Mouse (Mus musculus) hindbrain, embryonic 16.5 days (tissue): ENCODE data around the gene Zbtb3. TPM values are rescaled to one million over a fixed set of nuclear protein-coding genes. Genes with fewer than 3 reads are reported as not detected.

Experiments
- ATAC-seq: fragments of 200-750 bp; cut with Nextera tagmentation; 2 replicates; pipeline ENCODE4 v1.8.0; 2017; ENCODE audit warnings: moderate TSS enrichment, moderate library complexity
- H3K27ac ChIP-seq: fragments of 300-500 bp; sonication (generic); 2 replicates; pipeline ENCODE4 v1.5.1; 2014; ENCODE audit warnings: low read depth, mild to moderate bottlenecking, control low read depth, low read length, moderate library complexity
- H3K27me3 ChIP-seq: fragments of 300-500 bp; sonication (generic); replicated peaks from 2 replicates; pipeline ENCODE4 v1.6.1; 2014; ENCODE audit warnings: low read length; ENCODE audit not compliant: control insufficient read depth, insufficient read depth
- H3K36me3 ChIP-seq: fragments of 300-500 bp; sonication (generic); 2 replicates; pipeline ENCODE4 v1.6.1; 2014; ENCODE audit warnings: mild to moderate bottlenecking, low read length, moderate library complexity, mixed read lengths; ENCODE audit not compliant: control insufficient read depth, insufficient read depth
- H3K4me1 ChIP-seq: fragments of 300-500 bp; sonication (generic); 2 replicates; pipeline ENCODE4 v1.6.1; 2014; ENCODE audit warnings: low read depth, low read length; ENCODE audit not compliant: control insufficient read depth, insufficient read depth
- H3K4me2 ChIP-seq: fragments of 300-500 bp; sonication (generic); 2 replicates; pipeline ENCODE4 v1.6.1; 2014; ENCODE audit warnings: mild to moderate bottlenecking, low read length, control low read depth, moderate library complexity
- H3K4me3 ChIP-seq: fragments of 300-500 bp; sonication (generic); 2 replicates; pipeline ENCODE4 v1.5.1; 2014; ENCODE audit warnings: mild to moderate bottlenecking, low read length, control low read depth, moderate library complexity
- H3K9ac ChIP-seq: fragments of 300-500 bp; sonication (generic); 2 replicates; pipeline ENCODE4 v1.6.1; 2014; ENCODE audit warnings: low read depth, mild to moderate bottlenecking, control low read depth, low read length, moderate library complexity
- H3K9me3 ChIP-seq: fragments of 300-500 bp; sonication (generic); 2 replicates; pipeline ENCODE4 v1.6.1; 2014; ENCODE audit warnings: mild to moderate bottlenecking, low read length, moderate library complexity; ENCODE audit not compliant: control insufficient read depth
- WGBS: fragments of 180-500 bp; shearing (Covaris S2); extraction: QIAGEN DNeasy Blood & Tissue Kit; methylation state at CpG from one replicate; pipeline ENCODE4 v1.1.7; 2014; 5-methylcytosine and 5-hydroxymethylcytosine counted together
- polyA plus RNA-seq: library from polyadenylated mRNA; unstranded; fragments of >200 nt; fragmentation: Nextera tagmentation; extraction: Ambion mirVana; gene quantifications from 2 replicates; pipeline ENCODE4 v1.2.1, GENCODE M21; 2015

Zbtb3 gene
- 8.0 and 8.1 TPM in 2 replicates for polyA plus RNA-seq

- H3K9me3 ChIP-seq: no peaks in the 10 kb centered on the region
- peaks cover 20% of the 10 kb centered on the region for H3K4me1 ChIP-seq
- H3K9ac ChIP-seq: peak within 1 kb of the TSS; percentile 69
- H3K27me3 ChIP-seq: no peaks in the 10 kb centered on the region
- peak within 1 kb of the TSS; percentile 64 for H3K4me3 ChIP-seq
- 0% methylated on average over 30 of the region's 30 CpGs for WGBS
- H3K27ac ChIP-seq: peak within 1 kb of the TSS; percentile 90
- peak; percentile 98 for ATAC-seq
- peaks cover 10% of the 10 kb centered on the region; the same call in 1 of the 2 replicates for H3K36me3 ChIP-seq
- peak within 1 kb of the TSS; percentile 84 for H3K4me2 ChIP-seq
These were observed at the start of gene Zbtb3 for GRCm38 (mm10) chr19:8802130-8802821. Gene Zbtb3, plus strand, starts transcription at chr19:8802555.

GRCm38 (mm10) chr19:8755652-8756051 lies 46.7 kb upstream of the Zbtb3 start:
- H3K4me1 ChIP-seq: peaks cover 21% of the 10 kb centered on the region
- 75% methylated on average over 3 of the region's 3 CpGs for WGBS

GRCm38 (mm10) chr19:8756635-8757387 lies 45.5 kb upstream of the Zbtb3 start, which contains the start of gene Nxf1:
Gene Nxf1, plus strand, starts transcription at chr19:8757073.
- peaks cover 12% of the 10 kb centered on the region for H3K36me3 ChIP-seq
- no peaks in the 10 kb centered on the region for H3K27me3 ChIP-seq
- peak; percentile 95 for ATAC-seq
- H3K27ac ChIP-seq: peak within 1 kb of the TSS; percentile 86
- WGBS: under 1% methylated on average over 75 of the region's 75 CpGs
- peaks cover 21% of the 10 kb centered on the region for H3K4me1 ChIP-seq
- no peaks in the 10 kb centered on the region for H3K9me3 ChIP-seq
- H3K4me3 ChIP-seq: peak within 1 kb of the TSS; percentile 86
- peak within 1 kb of the TSS; percentile 72 for H3K4me2 ChIP-seq
- H3K9ac ChIP-seq: peak within 1 kb of the TSS; percentile 99

More at GRCm38 (mm10) chr19:8755652-8756051, 46.7 kb upstream of the Zbtb3 start:
- H3K9me3 ChIP-seq: no peaks in the 10 kb centered on the region
- H3K36me3 ChIP-seq: peaks cover 20% of the 10 kb centered on the region
- H3K4me2 ChIP-seq: peak overlapping the region; percentile 72
- H3K27ac ChIP-seq: no peak overlapping the region
- no peak for ATAC-seq
- no peak overlapping the region for H3K9ac ChIP-seq
- H3K4me3 ChIP-seq: no peak overlapping the region
- no peaks in the 10 kb centered on the region for H3K27me3 ChIP-seq

DNA sequence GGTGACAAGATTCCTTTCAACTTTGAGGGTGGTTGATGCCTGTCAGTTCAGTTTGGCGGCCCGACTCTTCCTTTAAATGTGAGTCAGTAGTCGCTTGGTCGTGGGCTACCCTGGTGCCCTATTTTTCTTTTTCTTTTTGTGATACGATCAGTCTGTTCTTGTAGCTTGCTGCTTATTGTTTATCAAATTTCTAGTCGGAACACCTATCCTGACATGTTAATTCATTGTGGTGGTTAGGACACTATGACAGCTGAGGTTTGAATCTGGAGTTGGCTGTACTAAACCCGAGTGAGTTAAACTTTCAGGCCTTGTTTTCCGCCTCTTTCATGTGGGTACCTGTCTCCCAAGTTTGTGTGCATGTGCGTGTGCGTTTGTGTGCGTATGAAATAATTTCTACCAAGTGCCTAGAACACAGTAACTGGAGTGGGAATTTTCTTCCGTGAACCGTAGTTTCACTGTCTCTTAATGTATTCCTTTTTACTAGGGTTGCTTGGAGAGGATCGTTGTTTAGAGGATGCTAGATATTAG lies 44.8 kb upstream of the Zbtb3 start:
- Histone ChIP-seq H3K4me1 (peaks cover 21% of the 10 kb centered on the region), H3K9ac (peak overlapping the region; percentile 99), H3K27me3 (no peaks in the 10 kb centered on the region), H3K4me2 (peak overlapping the region; percentile 72), H3K4me3 (peak overlapping the region; percentile 86), H3K9me3 (no peaks in the 10 kb centered on the region), H3K27ac (peak overlapping the region; percentile 85), H3K36me3 (peaks cover 9% of the 10 kb centered on the region)
- ATAC-seq: no peak
- WGBS: 5% methylated on average over 14 of the region's 14 CpGs

GRCm38 (mm10) chr19:8758899-8759298 lies 43.5 kb upstream of the Zbtb3 start:
- Histone ChIP-seq H3K4me3 (no peak overlapping the region), H3K27me3 (no peaks in the 10 kb centered on the region), H3K4me1 (peaks cover 21% of the 10 kb centered on the region), H3K9me3 (no peaks in the 10 kb centered on the region), H3K27ac (no peak overlapping the region), H3K4me2 (no peak overlapping the region), H3K36me3 (peaks cover 10% of the 10 kb centered on the region), H3K9ac (no peak overlapping the region)
- ATAC-seq: no peak
- whole genome bisulfite sequencing: 90% methylated on average over 2 of the region's 2 CpGs

- ATAC-seq: no peak
- Histone ChIP-seq H3K9me3 (no peaks in the 10 kb centered on the region), H3K4me2 (no peak overlapping the region), H3K27me3 (no peaks in the 10 kb centered on the region), H3K27ac (no peak overlapping the region), H3K4me1 (peaks cover 18% of the 10 kb centered on the region), H3K9ac (no peak overlapping the region), H3K36me3 (peaks cover 21% of the 10 kb centered on the region), H3K4me3 (no peak overlapping the region)
- WGBS: 91% methylated on average over 2 of the region's 2 CpGs
These were observed 41.6 kb upstream of the Zbtb3 start for GRCm38 (mm10) chr19:8760757-8761156.

DNA sequence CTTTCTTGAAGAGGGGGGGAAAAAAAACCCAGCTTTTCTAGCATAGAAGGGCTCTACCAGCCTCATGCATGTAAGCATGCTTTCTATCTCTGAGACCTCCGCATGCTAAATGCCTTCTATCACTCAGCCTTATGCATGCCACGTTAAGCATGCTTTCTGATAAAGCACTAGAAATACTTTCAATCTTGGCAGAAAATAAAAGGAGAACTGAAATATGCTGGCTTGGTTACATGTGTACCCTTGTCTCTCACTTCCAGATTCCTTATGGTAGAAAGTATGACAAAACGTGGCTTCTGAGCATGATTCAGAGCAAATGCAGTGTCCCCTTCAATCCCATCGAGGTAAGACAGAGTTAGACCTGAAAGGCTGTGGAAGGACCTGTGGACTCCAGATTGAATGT lies 39.1 kb upstream of the Zbtb3 start:
- WGBS: 95% methylated on average over 4 of the region's 4 CpGs
- Histone ChIP-seq H3K9me3 (no peaks in the 10 kb centered on the region), H3K27me3 (no peaks in the 10 kb centered on the region), H3K27ac (no peak overlapping the region), H3K36me3 (peaks cover 45% of the 10 kb centered on the region), H3K4me1 (peaks cover 7% of the 10 kb centered on the region), H3K9ac (no peak overlapping the region), H3K4me3 (no peak overlapping the region), H3K4me2 (no peak overlapping the region)
- no peak for ATAC-seq

DNA sequence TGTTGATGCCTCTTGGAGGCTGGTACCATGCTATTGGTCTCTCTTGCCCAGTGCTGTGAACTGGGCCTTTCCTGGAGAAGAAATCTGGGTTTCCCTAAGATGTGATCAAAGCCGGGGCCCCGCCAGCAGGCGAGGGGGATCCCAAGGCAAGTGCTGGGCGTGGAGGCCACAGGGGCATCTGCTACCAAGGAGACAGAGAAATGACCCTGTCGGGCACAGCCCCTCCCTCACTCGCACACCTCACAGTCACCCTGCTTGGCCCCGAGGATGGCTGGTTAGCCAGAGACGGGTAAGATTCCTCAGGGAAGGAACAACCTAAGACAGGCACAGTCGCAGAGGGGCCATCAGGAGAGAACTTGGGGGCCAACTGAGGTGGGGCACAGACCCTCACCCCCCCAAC lies 36.8 kb upstream of the Zbtb3 start:
- Histone ChIP-seq H3K27ac (no peak overlapping the region), H3K36me3 (peaks cover 60% of the 10 kb centered on the region), H3K9me3 (no peaks in the 10 kb centered on the region), H3K27me3 (no peaks in the 10 kb centered on the region), H3K4me3 (no peak overlapping the region), H3K4me2 (no peak overlapping the region), H3K9ac (no peak overlapping the region), H3K4me1 (peaks cover 4% of the 10 kb centered on the region)
- over 99% methylated on average over 9 of the region's 9 CpGs for WGBS
- no peak for ATAC-seq
